Mouse (Mus musculus) ES-Bruce4 (cell line): ENCODE results near the gene Card19. TPM values are rescaled to one million over a fixed set of nuclear protein-coding genes. Genes with fewer than 3 reads are reported as not detected.
A peak's percentile ranks its signal among the peaks of the same experiment; 100 is the strongest.

ENCODE experiments used
- H3K27ac ChIP-seq: 2 replicates; pipeline ENCODE4 v1.5.1; 2012; ENCODE audit warnings: low read length, inconsistent platforms; ENCODE audit not compliant: insufficient read depth
- H3K27me3 ChIP-seq: 2 replicates; pipeline ENCODE4 v1.6.1; 2012; ENCODE audit warnings: mild to moderate bottlenecking, low read length, inconsistent platforms; ENCODE audit not compliant: control insufficient read depth, poor library complexity, insufficient read depth, severe bottlenecking
- H3K36me3 ChIP-seq: 2 replicates; pipeline ENCODE4 v1.6.1; 2012; ENCODE audit warnings: inconsistent platforms, mild to moderate bottlenecking, low read length, moderate library complexity; ENCODE audit not compliant: control insufficient read depth, poor library complexity, insufficient read depth, severe bottlenecking
- H3K4me1 ChIP-seq: one replicate; pipeline ENCODE4 v1.8.1; 2011; ENCODE audit warnings: low read length; ENCODE audit not compliant: control insufficient read depth, insufficient read depth
- H3K4me3 ChIP-seq: 2 replicates; pipeline ENCODE4 v1.5.1; 2011; ENCODE audit warnings: low read depth, mild to moderate bottlenecking, low read length
- H3K9ac ChIP-seq: 2 replicates; pipeline ENCODE4 v1.6.1; 2012; ENCODE audit warnings: low read depth, mild to moderate bottlenecking, inconsistent platforms; ENCODE audit not compliant: poor library complexity, severe bottlenecking
- H3K9me3 ChIP-seq: replicated peaks from 2 replicates; pipeline ENCODE4 v1.6.1; 2012; ENCODE audit warnings: mild to moderate bottlenecking, low read length, inconsistent platforms; ENCODE audit not compliant: control insufficient read depth, poor library complexity, insufficient read depth, severe bottlenecking
- CTCF ChIP-seq: IDR thresholded peaks from one replicate; pipeline ENCODE4 v1.8.1; 2011; ENCODE audit warnings: low read depth, low read length
- EP300 ChIP-seq: IDR thresholded peaks from 2 replicates; pipeline ENCODE4 v1.6.1; 2011; ENCODE audit warnings: low read depth, low read length; ENCODE audit not compliant: insufficient read depth
- POLR2A ChIP-seq: IDR thresholded peaks from one replicate; pipeline ENCODE4 v1.8.1; 2011; ENCODE audit warnings: low read length; ENCODE audit not compliant: insufficient read depth
- polyA plus RNA-seq: library from polyadenylated mRNA; stranded (reverse); fragments of >200 nt; gene quantifications from 2 replicates; pipeline ENCODE4 v1.2.4, GENCODE M21; 2011; ENCODE audit warnings: low read depth; ENCODE audit not compliant: missing spikeins, insufficient read depth, insufficient read length

Card19 gene
- polyA plus RNA-seq, 1 experiment: 22.1 TPM

DNA sequence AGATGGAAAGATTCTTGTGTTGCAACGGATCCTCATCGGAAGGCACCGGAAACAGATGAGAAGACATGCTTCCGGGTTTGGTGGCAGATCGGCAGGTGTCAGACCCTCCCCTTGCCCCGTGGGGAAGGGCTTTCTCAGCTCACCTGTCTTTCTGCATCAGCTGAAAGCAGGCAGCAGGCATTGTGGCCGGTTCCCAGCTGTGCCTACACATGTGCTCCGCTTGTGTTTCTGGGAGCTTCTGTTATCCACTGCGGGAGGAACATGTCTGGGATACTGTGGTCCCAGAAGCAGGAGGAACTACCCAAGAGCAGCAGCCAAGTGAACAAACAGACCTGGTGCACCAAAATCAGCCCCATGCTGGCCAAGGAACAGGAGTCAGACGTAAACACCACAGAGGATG is 40.3 kb downstream of the Card19 start:
- Histone ChIP-seq H3K36me3 (no peaks in the 10 kb centered on the region), H3K27ac (no peak overlapping the region), H3K4me1 (peaks cover 6% of the 10 kb centered on the region), H3K9me3 (no peaks in the 10 kb centered on the region), H3K4me3 (no peak overlapping the region), H3K9ac (no peak overlapping the region), H3K27me3 (no peaks in the 10 kb centered on the region)
- TF ChIP-seq EP300 (no peak), CTCF (no peak), POLR2A (no peak)

DNA sequence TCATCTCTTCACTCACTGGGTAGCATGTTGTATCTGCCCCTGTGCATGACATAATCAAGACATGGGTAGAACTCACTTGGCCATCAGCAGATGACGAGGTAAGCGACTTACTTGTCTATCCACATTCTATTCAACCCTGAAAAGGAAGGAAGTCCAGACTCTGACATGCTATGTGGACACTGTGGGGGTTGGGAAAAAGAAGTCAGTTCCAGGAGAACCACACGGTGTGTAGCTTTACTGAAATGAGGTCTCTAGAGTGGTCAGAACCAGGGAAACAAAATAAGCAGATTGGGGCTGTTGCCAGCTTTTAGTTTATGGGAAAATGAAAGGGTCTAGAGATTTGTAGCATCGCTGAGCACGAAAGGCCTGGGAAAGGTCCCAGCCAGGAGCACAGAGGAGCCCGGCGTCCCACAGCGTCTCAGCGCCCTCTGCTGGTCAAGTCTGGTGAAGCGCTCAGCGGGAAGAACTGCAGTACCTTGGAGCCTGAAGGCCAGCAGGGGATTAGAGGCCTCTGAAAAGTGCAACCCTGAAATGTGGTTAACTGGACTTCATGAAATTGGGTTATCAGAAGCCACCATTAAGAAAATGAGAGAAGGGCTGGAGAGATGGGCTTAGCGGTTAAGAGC is 42.8 kb downstream of the Card19 start:
- no peaks in the 10 kb centered on the region for H3K4me1 ChIP-seq
- H3K36me3 ChIP-seq: no peaks in the 10 kb centered on the region
- no peak overlapping the region for H3K9ac ChIP-seq
- no peaks in the 10 kb centered on the region for H3K27me3 ChIP-seq
- H3K9me3 ChIP-seq: no peaks in the 10 kb centered on the region
- TF ChIP-seq CTCF (peak; percentile 95), EP300 (no peak), POLR2A (no peak)
- no peak overlapping the region for H3K4me3 ChIP-seq
- no peak overlapping the region for H3K27ac ChIP-seq

DNA sequence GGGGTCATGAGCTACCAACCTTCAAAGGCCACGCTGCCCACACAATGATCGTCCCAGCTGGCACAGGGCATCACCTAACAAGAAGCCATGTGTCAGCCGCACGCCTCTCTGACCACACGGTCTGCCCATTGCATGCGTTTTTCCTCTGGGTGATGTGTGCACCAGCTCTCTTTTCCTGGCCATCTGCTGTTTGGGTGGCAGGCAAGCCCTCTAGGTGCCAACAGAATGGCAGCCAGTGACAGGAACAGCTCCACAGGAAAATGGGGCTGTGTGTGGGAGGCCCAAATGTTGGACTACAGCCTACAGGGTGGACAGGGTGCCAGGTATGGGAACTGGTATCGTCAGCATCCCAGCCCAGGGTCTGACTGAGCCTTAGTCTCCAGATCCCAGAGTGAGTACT is 43.5 kb downstream of the Card19 start:
- H3K9ac ChIP-seq: no peak overlapping the region
- H3K27ac ChIP-seq: no peak overlapping the region
- no peak overlapping the region for H3K4me3 ChIP-seq
- H3K4me1 ChIP-seq: no peaks in the 10 kb centered on the region
- no peak for TF ChIP-seq EP300
- no peak for TF ChIP-seq CTCF
- TF ChIP-seq POLR2A: no peak
- H3K36me3 ChIP-seq: no peaks in the 10 kb centered on the region
- no peaks in the 10 kb centered on the region for H3K9me3 ChIP-seq
- H3K27me3 ChIP-seq: no peaks in the 10 kb centered on the region

DNA sequence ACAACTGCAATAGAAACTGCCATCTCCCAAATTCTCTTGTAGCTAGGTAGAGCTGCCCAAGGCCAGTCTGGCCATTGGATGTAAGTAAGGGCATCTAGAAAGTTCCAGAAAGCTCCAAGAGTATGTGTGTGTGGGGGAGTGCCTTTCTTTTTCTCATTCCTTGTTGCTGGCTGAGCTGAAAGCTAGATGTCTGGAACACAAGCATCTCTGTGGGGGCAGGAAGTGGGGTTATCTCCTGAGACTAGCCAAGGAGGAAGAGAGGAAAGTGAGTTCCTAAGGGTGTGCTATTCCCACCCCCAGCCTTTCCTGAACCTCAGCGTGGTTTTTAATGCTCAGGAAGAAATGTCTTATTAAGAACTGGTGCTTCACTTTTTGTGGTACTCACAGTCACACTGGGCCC is 44.1 kb downstream of the Card19 start:
- no peak overlapping the region for H3K4me3 ChIP-seq
- H3K27me3 ChIP-seq: no peaks in the 10 kb centered on the region
- H3K27ac ChIP-seq: no peak overlapping the region
- no peaks in the 10 kb centered on the region for H3K9me3 ChIP-seq
- H3K36me3 ChIP-seq: no peaks in the 10 kb centered on the region
- H3K4me1 ChIP-seq: no peaks in the 10 kb centered on the region
- TF ChIP-seq EP300 (no peak), POLR2A (no peak), CTCF (no peak)
- H3K9ac ChIP-seq: no peak overlapping the region

DNA sequence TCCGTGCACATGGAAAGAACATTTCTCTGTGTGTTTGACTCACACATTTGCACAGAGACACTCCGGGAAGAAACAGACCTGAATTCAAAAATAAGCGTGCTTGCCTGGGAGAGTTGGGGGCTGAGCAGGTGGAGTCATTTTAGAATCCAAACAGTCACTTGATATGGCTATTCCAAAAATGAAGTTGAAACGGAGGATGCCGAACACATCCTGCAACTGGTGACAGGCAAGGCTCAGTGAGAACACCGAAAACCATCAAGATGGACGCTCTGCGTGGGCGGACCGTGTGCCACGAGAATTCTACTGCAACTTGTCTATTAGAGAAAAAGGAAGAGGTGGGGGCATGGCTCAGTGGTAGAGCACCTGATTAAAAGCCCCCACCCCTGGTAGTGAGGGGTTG is 45.2 kb downstream of the Card19 start:
- no peak for TF ChIP-seq POLR2A
- TF ChIP-seq CTCF: no peak
- no peak for TF ChIP-seq EP300
- H3K4me3 ChIP-seq: no peak overlapping the region
- no peak overlapping the region for H3K9ac ChIP-seq
- H3K27ac ChIP-seq: no peak overlapping the region
- no peaks in the 10 kb centered on the region for H3K27me3 ChIP-seq
- no peaks in the 10 kb centered on the region for H3K9me3 ChIP-seq
- H3K36me3 ChIP-seq: no peaks in the 10 kb centered on the region
- no peaks in the 10 kb centered on the region for H3K4me1 ChIP-seq

DNA sequence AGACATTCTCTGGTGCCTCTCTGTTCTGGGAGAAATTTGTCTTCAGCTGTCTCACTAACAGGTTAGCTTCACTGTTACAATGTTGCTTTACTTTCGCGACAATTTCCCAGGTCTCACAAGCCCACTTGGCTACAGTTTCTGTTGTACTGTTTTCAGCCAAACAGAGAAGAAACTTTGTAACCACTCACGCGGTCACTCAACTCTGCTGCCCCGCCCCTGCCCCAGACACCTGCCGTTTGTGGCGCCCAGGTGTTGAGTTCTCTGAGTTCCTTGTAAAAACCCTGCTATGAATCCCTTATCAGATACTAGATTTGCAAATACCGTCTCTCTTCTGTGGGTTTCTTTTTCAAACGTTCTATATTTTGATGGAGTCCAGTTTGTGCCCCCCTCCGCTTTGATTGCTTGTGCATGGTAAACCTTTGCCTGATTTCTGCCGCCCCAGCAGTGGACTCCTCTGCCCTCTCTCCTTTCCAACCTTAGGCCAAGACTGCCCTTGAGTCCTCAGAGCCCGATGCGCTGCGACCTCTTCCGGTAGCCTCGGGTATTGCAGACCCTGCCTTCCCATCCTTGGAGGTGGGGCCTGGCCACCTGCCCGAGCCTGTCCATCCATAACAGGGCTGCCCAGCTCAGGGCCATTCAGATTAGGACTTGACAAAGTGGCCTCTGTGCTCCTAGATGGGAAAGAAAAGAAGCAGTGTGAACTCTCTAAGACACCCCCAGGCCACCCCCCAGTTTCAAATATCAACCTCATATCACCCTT is 46.2 kb downstream of the Card19 start:
- TF ChIP-seq EP300: no peak
- peak; percentile 96 for TF ChIP-seq CTCF
- Histone ChIP-seq H3K27ac (no peak overlapping the region), H3K9me3 (no peaks in the 10 kb centered on the region), H3K27me3 (no peaks in the 10 kb centered on the region), H3K4me1 (no peaks in the 10 kb centered on the region), H3K4me3 (no peak overlapping the region), H3K9ac (no peak overlapping the region), H3K36me3 (no peaks in the 10 kb centered on the region)
